Mouse (Mus musculus) neural tube, embryonic 15.5 days (tissue): ENCODE measurements around the gene Cacna1c. TPM values are rescaled to one million over a fixed set of nuclear protein-coding genes. Genes with fewer than 3 reads are reported as not detected.
A peak's percentile ranks its signal among the peaks of the same experiment; 100 is the strongest.

Experiments
- ATAC-seq: fragments of 200-750 bp; cut with Nextera tagmentation; 2 replicates; pipeline ENCODE4 v1.8.0; 2017; ENCODE audit warnings: mild to moderate bottlenecking, moderate TSS enrichment, moderate library complexity; ENCODE audit not compliant: low FRiP score
- H3K27ac ChIP-seq: fragments of 300-500 bp; sonication (generic); replicated peaks from 2 replicates; pipeline ENCODE4 v1.5.1; 2015; ENCODE audit warnings: mild to moderate bottlenecking, inconsistent platforms
- H3K27me3 ChIP-seq: fragments of 300-500 bp; sonication (generic); replicated peaks from 2 replicates; pipeline ENCODE4 v1.6.1; 2015; ENCODE audit warnings: inconsistent platforms
- H3K36me3 ChIP-seq: fragments of 300-500 bp; sonication (generic); 2 replicates; pipeline ENCODE4 v1.6.1; 2015; ENCODE audit warnings: inconsistent platforms
- H3K4me1 ChIP-seq: fragments of 300-500 bp; sonication (generic); 2 replicates; pipeline ENCODE4 v1.6.1; 2015; ENCODE audit warnings: inconsistent platforms
- H3K4me2 ChIP-seq: fragments of 300-500 bp; sonication (generic); 2 replicates; pipeline ENCODE4 v1.6.1; 2015; ENCODE audit warnings: inconsistent platforms, mild to moderate bottlenecking, moderate library complexity
- H3K4me3 ChIP-seq: fragments of 300-500 bp; sonication (generic); replicated peaks from 2 replicates; pipeline ENCODE4 v1.5.1; 2015; ENCODE audit warnings: mild to moderate bottlenecking, inconsistent platforms
- H3K9ac ChIP-seq: fragments of 300-500 bp; sonication (generic); replicated peaks from 2 replicates; pipeline ENCODE4 v1.6.1; 2015; ENCODE audit warnings: mild to moderate bottlenecking, inconsistent platforms
- H3K9me3 ChIP-seq: fragments of 300-500 bp; sonication (generic); replicated peaks from 2 replicates; pipeline ENCODE4 v1.6.1; 2016; ENCODE audit warnings: inconsistent platforms
- WGBS: fragments of 180-500 bp; shearing (Covaris S2); methylation state at CpG from one replicate; pipeline ENCODE4 v1.1.7; 2015; ENCODE audit warnings: mixed read lengths; 5-methylcytosine and 5-hydroxymethylcytosine counted together
- polyA plus RNA-seq: library from polyadenylated mRNA; unstranded; fragments of >200 nt; fragmentation: Nextera tagmentation; extraction: Ambion mirVana; gene quantifications from 2 replicates; pipeline ENCODE4 v1.2.1, GENCODE M21; 2015

The Cacna1c gene
- 7.1 and 7.4 TPM in 2 replicates for polyA plus RNA-seq

- Histone ChIP-seq H3K27me3 (no peaks in the 10 kb centered on the region), H3K9ac (no peak within 1 kb of the TSS), H3K27ac (no peak within 1 kb of the TSS), H3K4me2 (no peak within 1 kb of the TSS), H3K9me3 (no peaks in the 10 kb centered on the region), H3K4me3 (no peak within 1 kb of the TSS), H3K36me3 (peaks cover 28% of the 10 kb centered on the region), H3K4me1 (peaks cover 14% of the 10 kb centered on the region)
- WGBS = 78% methylated on average over 17 of the region's 17 CpGs
- no peak for ATAC-seq
Measured at GRCm38 (mm10) chr6:119196382-119197305, at the start of gene Cacna1c. Gene Cacna1c (minus strand): TSS chr6:119196418.

- ATAC-seq = no peak
- H3K9me3 ChIP-seq = no peaks in the 10 kb centered on the region
- H3K36me3 ChIP-seq = no peaks in the 10 kb centered on the region
- H3K4me2 ChIP-seq = no peak overlapping the region
- no peak overlapping the region for H3K4me3 ChIP-seq
- H3K27me3 ChIP-seq = no peaks in the 10 kb centered on the region
- H3K4me1 ChIP-seq = peaks cover 24% of the 10 kb centered on the region
- no peak overlapping the region for H3K27ac ChIP-seq
- no peak overlapping the region for H3K9ac ChIP-seq
- 66% methylated on average over 21 of the region's 21 CpGs for WGBS
Measured at GRCm38 (mm10) chr6:119240871-119241705, 44.9 kb upstream of the Cacna1c start.

- peaks cover 24% of the 10 kb centered on the region for H3K4me1 ChIP-seq
- H3K9me3 ChIP-seq = no peaks in the 10 kb centered on the region
- H3K36me3 ChIP-seq = no peaks in the 10 kb centered on the region
- no peak overlapping the region for H3K9ac ChIP-seq
- H3K4me2 ChIP-seq = no peak overlapping the region
- no peak for ATAC-seq
- no peak overlapping the region for H3K4me3 ChIP-seq
- no peak overlapping the region for H3K27ac ChIP-seq
- WGBS = 83% methylated on average over 7 of the region's 7 CpGs
- no peaks in the 10 kb centered on the region for H3K27me3 ChIP-seq
Measured at GRCm38 (mm10) chr6:119240256-119240655, 44.0 kb upstream of the Cacna1c start.

- peaks cover 24% of the 10 kb centered on the region for H3K4me1 ChIP-seq
- no peaks in the 10 kb centered on the region for H3K27me3 ChIP-seq
- no peak overlapping the region for H3K27ac ChIP-seq
- 81% methylated on average over 5 of the region's 5 CpGs for WGBS
- no peak overlapping the region for H3K9ac ChIP-seq
- H3K4me2 ChIP-seq = no peak overlapping the region
- no peaks in the 10 kb centered on the region for H3K9me3 ChIP-seq
- no peaks in the 10 kb centered on the region for H3K36me3 ChIP-seq
- ATAC-seq = no peak
- H3K4me3 ChIP-seq = no peak overlapping the region
Measured at GRCm38 (mm10) chr6:119239341-119240005, 43.3 kb upstream of the Cacna1c start.

DNA sequence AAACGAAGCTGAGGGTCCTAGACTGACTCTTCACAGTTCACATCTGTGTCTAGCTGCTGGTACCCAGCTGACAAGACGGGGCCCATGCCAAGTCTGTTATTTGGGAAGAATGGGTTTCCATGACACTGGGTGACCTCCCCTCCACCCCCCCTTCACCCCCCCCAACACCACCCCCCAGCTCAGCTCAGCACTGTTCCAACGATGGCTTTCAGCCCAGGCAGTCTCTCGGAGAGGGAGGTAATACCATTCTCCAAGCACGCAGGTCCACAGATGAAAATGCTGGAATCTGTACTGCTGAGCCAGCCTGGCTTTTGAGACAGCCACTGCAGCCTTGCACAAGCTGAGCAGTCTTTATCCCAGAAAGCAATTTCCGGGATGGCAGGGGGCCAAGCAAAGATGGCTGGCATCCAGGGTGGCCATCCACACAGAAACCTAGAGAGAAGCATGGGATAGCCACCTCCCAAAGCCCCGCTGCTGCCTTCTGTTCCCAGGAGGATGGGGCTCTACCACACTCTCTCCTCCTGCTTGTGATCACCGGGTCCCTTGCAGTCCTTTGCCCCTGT lies 41.3 kb upstream of the Cacna1c start:
- Histone ChIP-seq H3K36me3 (no peaks in the 10 kb centered on the region), H3K4me2 (no peak overlapping the region)

GRCm38 (mm10) chr6:119236241-119236640 lies 40.0 kb upstream of the Cacna1c start, which contains the start of gene Cacna2d4:
Gene Cacna2d4 (plus strand): TSS chr6:119236526.
- Histone ChIP-seq H3K4me1 (peaks cover 23% of the 10 kb centered on the region), H3K27me3 (no peaks in the 10 kb centered on the region), H3K36me3 (no peaks in the 10 kb centered on the region), H3K9ac (no peak within 1 kb of the TSS), H3K4me3 (no peak within 1 kb of the TSS), H3K4me2 (no peak within 1 kb of the TSS), H3K27ac (peak within 1 kb of the TSS; percentile 76), H3K9me3 (no peaks in the 10 kb centered on the region)
- ATAC-seq = no peak
- WGBS = 69% methylated on average over 1 of the region's 1 CpGs

More for the DNA sequence above, 41.3 kb upstream of the Cacna1c start:
- ATAC-seq = peak; percentile 80
- no peaks in the 10 kb centered on the region for H3K27me3 ChIP-seq
- no peak overlapping the region for H3K9ac ChIP-seq
- WGBS = 40% methylated on average over 8 of the region's 8 CpGs
- no peaks in the 10 kb centered on the region for H3K9me3 ChIP-seq
- H3K4me3 ChIP-seq = no peak overlapping the region
- H3K4me1 ChIP-seq = peaks cover 24% of the 10 kb centered on the region
- peak overlapping the region; percentile 76 for H3K27ac ChIP-seq

GRCm38 (mm10) chr6:119235441-119235840 lies 39.2 kb upstream of the Cacna1c start:
- Histone ChIP-seq H3K27ac (no peak overlapping the region), H3K4me1 (peaks cover 19% of the 10 kb centered on the region), H3K4me3 (no peak overlapping the region), H3K27me3 (no peaks in the 10 kb centered on the region), H3K36me3 (no peaks in the 10 kb centered on the region), H3K4me2 (no peak overlapping the region), H3K9me3 (no peaks in the 10 kb centered on the region), H3K9ac (no peak overlapping the region)
- no peak for ATAC-seq
- 88% methylated on average over 5 of the region's 5 CpGs for WGBS

- no peak overlapping the region for H3K4me2 ChIP-seq
Measured at GRCm38 (mm10) chr6:119233066-119233465, 36.8 kb upstream of the Cacna1c start.

GRCm38 (mm10) chr6:119228861-119229603 lies 32.8 kb upstream of the Cacna1c start:
- no peak for ATAC-seq

More at GRCm38 (mm10) chr6:119233066-119233465, 36.8 kb upstream of the Cacna1c start:
- H3K27me3 ChIP-seq = no peaks in the 10 kb centered on the region
- H3K4me1 ChIP-seq = peaks cover 16% of the 10 kb centered on the region
- no peak overlapping the region for H3K9ac ChIP-seq
- ATAC-seq = no peak
- 48% methylated on average over 3 of the region's 3 CpGs for WGBS
- H3K36me3 ChIP-seq = no peaks in the 10 kb centered on the region
- no peaks in the 10 kb centered on the region for H3K9me3 ChIP-seq
- no peak overlapping the region for H3K4me3 ChIP-seq
- no peak overlapping the region for H3K27ac ChIP-seq

DNA sequence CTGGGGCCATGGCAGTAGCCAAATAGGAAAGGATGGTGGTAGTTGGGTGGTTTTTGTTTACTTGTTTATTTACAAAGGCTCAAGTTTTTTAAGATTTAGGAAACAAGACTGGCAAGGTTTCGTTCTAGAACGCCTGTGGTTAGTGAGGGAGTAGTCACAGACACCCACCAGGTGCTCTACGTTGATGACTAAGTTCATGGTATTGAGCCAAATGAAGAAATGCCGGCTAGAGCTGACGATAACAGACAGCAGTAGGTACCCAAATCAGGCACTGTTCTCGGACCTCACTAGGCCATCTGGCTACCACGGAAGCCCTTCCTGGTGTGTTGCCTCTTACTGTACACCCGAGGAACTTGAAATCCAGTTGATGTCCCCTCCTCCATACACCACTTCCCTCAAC lies 30.8 kb upstream of the Cacna1c start:
- H3K9me3 ChIP-seq = no peaks in the 10 kb centered on the region
- no peak overlapping the region for H3K9ac ChIP-seq
- H3K27ac ChIP-seq = no peak overlapping the region
- H3K4me2 ChIP-seq = no peak overlapping the region
- H3K27me3 ChIP-seq = no peaks in the 10 kb centered on the region
- peaks cover 3% of the 10 kb centered on the region; the same call in 1 of the 2 replicates for H3K36me3 ChIP-seq
- ATAC-seq = no peak
- no peak overlapping the region for H3K4me3 ChIP-seq
- peaks cover 19% of the 10 kb centered on the region for H3K4me1 ChIP-seq
- 94% methylated on average over 8 of the region's 8 CpGs for WGBS

More at GRCm38 (mm10) chr6:119228861-119229603, 32.8 kb upstream of the Cacna1c start:
- H3K27me3 ChIP-seq = no peaks in the 10 kb centered on the region
- peaks cover 17% of the 10 kb centered on the region for H3K4me1 ChIP-seq
- H3K4me2 ChIP-seq = no peak overlapping the region
- no peak overlapping the region for H3K9ac ChIP-seq
- 88% methylated on average over 11 of the region's 11 CpGs for WGBS
- H3K9me3 ChIP-seq = no peaks in the 10 kb centered on the region
- no peak overlapping the region for H3K27ac ChIP-seq
- no peaks in the 10 kb centered on the region for H3K36me3 ChIP-seq
- H3K4me3 ChIP-seq = no peak overlapping the region
